Mouse (Mus musculus): Measurements from ENCODE around the gene Shtn1.

Gene Shtn1

DNA sequence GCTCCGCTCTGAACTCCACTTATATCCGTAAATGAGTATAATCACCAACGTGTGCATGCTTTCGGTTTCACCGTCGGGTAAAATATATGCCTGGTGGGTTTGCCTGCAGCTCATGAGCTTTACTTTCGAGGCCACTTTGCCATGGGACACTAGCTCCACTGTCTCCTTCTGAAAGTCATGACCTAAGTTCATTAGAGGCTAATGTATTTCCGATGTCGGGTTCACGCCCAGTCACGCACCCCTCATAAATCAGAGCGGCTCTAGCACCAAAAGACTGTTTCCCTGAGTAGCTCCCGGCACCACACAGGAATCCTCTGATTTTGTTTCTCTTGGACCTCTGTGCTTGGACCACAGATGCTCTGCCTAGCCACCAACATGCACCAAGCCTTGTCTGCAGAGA is 105.1 kb downstream of the Shtn1 start:
- peak; percentile 25 for DNase-seq (ENCODE audit: low spot score)

- DNase-seq (ENCODE audit: low spot score): peak; percentile 77
Measured at GRCm38 (mm10) chr19:58968731-58969506, 107.0 kb downstream of the Shtn1 start.

DNA sequence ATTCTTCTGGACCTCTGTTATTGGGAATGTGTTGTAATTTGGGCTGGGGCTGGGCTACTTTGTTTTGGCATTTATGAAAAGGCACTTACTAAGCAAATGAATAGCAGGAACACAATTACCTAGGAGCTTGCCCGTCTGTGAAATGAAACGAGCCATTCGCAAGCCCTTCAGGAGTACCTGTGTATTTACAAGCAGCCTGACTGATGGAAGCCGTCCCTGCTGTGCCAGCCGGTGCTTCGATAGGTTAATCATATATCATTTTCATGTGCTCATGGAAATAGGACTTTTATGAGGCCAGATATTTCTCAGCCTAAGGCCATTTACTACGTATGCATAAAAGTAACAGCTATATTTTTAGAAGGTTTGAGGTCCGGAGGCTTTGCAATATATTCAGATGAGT is 112.9 kb downstream of the Shtn1 start:
- no peak for DNase-seq (ENCODE audit: low spot score)

DNA sequence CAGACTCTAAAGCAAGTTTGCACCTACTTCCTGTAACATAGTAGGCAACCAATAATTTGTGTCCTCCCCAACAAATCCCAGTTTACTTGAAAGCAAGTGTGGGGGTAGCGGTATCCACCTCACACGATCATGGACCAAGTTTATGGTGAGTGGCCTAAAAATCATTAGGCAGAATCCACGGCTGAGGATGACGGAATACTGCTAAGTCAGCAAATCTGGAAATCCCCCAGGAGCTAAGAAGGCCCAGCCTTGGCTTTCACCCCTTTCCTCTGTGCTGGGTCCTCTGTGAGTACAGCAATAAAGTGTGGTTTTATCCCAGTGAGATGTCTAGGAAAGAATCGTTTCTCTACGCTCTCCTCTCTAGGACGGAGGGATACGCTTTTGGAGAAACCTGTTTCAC is 121.1 kb downstream of the Shtn1 start:
- DNase-seq (ENCODE audit: low spot score): no peak

GRCm38 (mm10) chr19:58952236-58952635 is 123.7 kb downstream of the Shtn1 start:
- DNase-seq (ENCODE audit: low spot score): no peak

GRCm38 (mm10) chr19:58951521-58951920 is 124.4 kb downstream of the Shtn1 start:
- no peak for DNase-seq (ENCODE audit: low spot score)

- DNase-seq (ENCODE audit: low spot score): no peak
Measured at GRCm38 (mm10) chr19:58945959-58946358, 129.9 kb downstream of the Shtn1 start.

DNA sequence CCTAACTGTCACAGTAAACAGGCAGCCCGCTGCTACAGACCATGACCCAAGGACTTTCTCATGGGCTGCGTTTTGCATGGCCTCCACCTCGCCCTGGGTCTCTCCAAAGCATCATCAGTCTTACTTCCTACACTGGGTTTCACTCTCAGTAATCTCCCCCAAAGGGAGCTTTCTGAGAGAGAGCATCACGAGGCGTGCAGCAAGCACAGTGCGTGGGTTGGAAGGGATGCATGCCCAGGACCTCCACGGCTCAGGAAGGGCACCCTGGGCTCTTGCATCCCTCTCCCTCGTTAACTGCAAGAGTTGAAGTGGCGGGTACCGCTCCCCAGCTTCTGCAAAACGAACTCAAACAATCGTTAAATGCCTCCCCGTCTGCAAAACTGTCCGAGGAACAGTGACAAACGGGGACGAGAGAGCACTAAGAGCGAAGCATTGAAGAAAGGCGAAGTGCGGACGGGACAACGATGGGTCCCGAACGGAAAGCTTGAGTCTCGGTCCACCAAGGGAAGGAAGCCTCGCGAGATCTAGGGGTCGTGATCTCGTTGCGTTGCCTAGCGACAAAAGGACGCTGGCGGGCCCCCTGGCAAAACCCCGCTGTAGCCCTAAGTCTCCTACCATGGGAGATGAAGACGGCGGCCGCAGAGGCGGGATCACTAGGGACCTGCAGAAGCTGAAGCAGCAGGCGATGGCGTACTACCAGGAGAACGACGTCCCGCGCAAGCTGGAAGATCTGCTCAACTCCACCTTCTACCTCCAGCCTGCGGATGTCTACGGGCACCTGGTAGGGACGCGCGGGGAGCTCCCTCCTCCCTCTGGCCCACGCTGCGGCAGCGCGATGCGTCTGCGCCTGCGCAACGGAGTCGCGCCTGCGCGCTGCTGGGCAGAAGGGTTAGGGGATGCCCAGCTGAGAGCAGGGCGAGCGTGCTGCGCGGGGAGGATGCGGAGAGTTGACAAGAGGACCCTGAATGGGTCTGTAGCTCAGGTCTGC is 132.8 kb downstream of the Shtn1 start, which contains the start of the genes Eno4 and Hspa12a:
Gene Eno4, plus strand, starts transcription at position 585 of the 988 bp plus-strand sequence.
Gene Hspa12a, minus strand, starts transcription at position 814 of the 988 bp plus-strand sequence.
- peak; percentile 98 for DNase-seq (ENCODE audit: low spot score)

- peak; percentile 17 for DNase-seq (ENCODE audit: low spot score)
Measured at GRCm38 (mm10) chr19:58933062-58933461, 142.8 kb downstream of the Shtn1 start.

DNA sequence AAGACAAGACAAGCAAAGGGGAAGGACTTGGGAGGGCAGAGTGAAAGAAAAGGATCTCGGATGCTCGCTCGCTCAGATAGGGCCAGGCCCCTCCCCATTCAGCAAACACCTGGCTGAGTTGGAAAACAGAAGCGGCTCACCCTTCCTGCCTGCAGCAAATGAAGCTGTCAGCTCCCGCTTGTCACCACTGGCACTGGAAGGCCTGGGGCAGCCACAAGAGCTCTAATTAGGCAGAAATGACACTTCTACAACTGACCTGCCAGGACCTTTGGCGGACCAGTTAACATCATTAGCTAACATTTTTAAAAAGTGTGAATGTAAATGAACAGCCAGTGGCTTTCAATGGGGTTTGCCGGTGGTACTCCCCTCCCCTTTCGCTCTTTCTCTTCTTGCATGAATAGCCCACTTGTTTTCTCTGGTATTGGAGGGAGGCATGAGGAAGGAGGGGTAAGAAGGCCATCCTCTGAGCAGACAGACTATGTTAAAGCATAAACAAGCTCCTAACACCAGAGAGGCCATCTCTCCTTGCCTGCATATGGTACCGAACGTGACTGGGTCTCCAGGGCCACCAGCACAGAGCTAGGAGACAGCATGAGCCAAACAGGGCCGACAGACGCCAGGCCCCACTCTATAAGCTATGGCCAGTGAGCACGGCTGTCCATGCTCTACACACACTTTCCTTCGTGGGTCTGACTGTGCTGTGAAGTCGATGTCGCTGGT is 144.7 kb downstream of the Shtn1 start:
- peak; percentile 47 for DNase-seq (ENCODE audit: low spot score)

Data from embryo, embryonic 10 days (tissue).